Mouse (Mus musculus) naive thymus-derived CD4-positive, alpha-beta T cell, adult 2 months (primary cell): ENCODE data around the gene Tuba3a.

ENCODE experiments used
- DNase-seq: peaks from one replicate; pipeline ENCODE4 v3.0.0-alpha.2; 2011; ENCODE audit warnings: low read depth

The Tuba3a gene

GRCm38 (mm10) chr6:125285890-125286289, at the start of gene Tuba3a:
TSS of gene Tuba3a (minus strand) at chr6:125286042.
- DNase-seq = no peak

- no peak for DNase-seq
Observed at GRCm38 (mm10) chr6:125334356-125334755, 48.5 kb upstream of the Tuba3a start.

- DNase-seq = peak; percentile 7
Observed at GRCm38 (mm10) chr6:125333112-125333899, 47.5 kb upstream of the Tuba3a start.

- peak; percentile 45 for DNase-seq
Observed at GRCm38 (mm10) chr6:125330626-125331326, 44.9 kb upstream of the Tuba3a start.

GRCm38 (mm10) chr6:125328243-125328642, 42.4 kb upstream of the Tuba3a start:
- DNase-seq = peak; percentile 78

- no peak for DNase-seq
Observed at GRCm38 (mm10) chr6:125325337-125325736, 39.5 kb upstream of the Tuba3a start.

- DNase-seq = no peak
Observed at GRCm38 (mm10) chr6:125323547-125323946, 37.7 kb upstream of the Tuba3a start.

GRCm38 (mm10) chr6:125322794-125323193, 37.0 kb upstream of the Tuba3a start:
- no peak for DNase-seq

- DNase-seq = no peak
Observed at GRCm38 (mm10) chr6:125321114-125321855, 35.4 kb upstream of the Tuba3a start.

GRCm38 (mm10) chr6:125320323-125320722, 34.5 kb upstream of the Tuba3a start, which contains the start of gene Scnn1a:
TSS of gene Scnn1a (plus strand) at chr6:125320659.
- no peak for DNase-seq

- no peak for DNase-seq
Observed at GRCm38 (mm10) chr6:125319919-125320296, 34.1 kb upstream of the Tuba3a start.

GRCm38 (mm10) chr6:125318981-125319918, 33.4 kb upstream of the Tuba3a start:
- no peak for DNase-seq

- DNase-seq = no peak
Observed at GRCm38 (mm10) chr6:125317077-125317476, 31.2 kb upstream of the Tuba3a start.

GRCm38 (mm10) chr6:125314746-125315145, 28.9 kb upstream of the Tuba3a start:
- DNase-seq = no peak

GRCm38 (mm10) chr6:125314231-125314563, 28.4 kb upstream of the Tuba3a start:
- DNase-seq = no peak

GRCm38 (mm10) chr6:125313546-125314230, 27.8 kb upstream of the Tuba3a start, which contains the start of gene Ltbr:
TSS of gene Ltbr (minus strand) at chr6:125313885.
- DNase-seq = peak; percentile 33

- no peak for DNase-seq
Observed at GRCm38 (mm10) chr6:125312581-125313355, 26.9 kb upstream of the Tuba3a start.

- no peak for DNase-seq
Observed at GRCm38 (mm10) chr6:125312171-125312570, 26.3 kb upstream of the Tuba3a start.

GRCm38 (mm10) chr6:125309406-125309805, 23.6 kb upstream of the Tuba3a start:
- no peak for DNase-seq

- no peak for DNase-seq
Observed at GRCm38 (mm10) chr6:125308921-125309320, 23.1 kb upstream of the Tuba3a start.
